Mouse (Mus musculus): ENCODE results near the gene Cdkn2a. TPM values are rescaled to one million over a fixed set of nuclear protein-coding genes. Genes with fewer than 3 reads are reported as not detected.

The Cdkn2a gene
- polyA plus RNA-seq, 1 experiment: not detected

GRCm38 (mm10) chr4:89302129-89302528 lies 7.7 kb upstream of the Cdkn2a start:
- Histone ChIP-seq H3K4me1 (ENCODE audit: control insufficient read depth, insufficient read depth, low read length) (no peaks in the 10 kb centered on the region), H3K27ac (ENCODE audit: insufficient read depth, low read depth, low read length) (no peak overlapping the region), H3K4me3 (ENCODE audit: insufficient read depth, low read depth, low read length) (no peak overlapping the region)
- TF ChIP-seq POLR2A (IDR thresholded peaks at IDR 0.05; ENCODE audit: insufficient read depth, low read depth, low read length) (no peak), CTCF (IDR thresholded peaks at IDR 0.05; ENCODE audit: insufficient read depth, low read depth, low read length) (no peak)
- 49% methylated on average over 1 of the region's 1 CpGs for WGBS

GRCm38 (mm10) chr4:89299721-89300120 lies 5.3 kb upstream of the Cdkn2a start:
- no peak overlapping the region for H3K27ac ChIP-seq (ENCODE audit: insufficient read depth, low read depth, low read length)
- 48% methylated on average over 2 of the region's 2 CpGs for WGBS
- no peak overlapping the region for H3K4me3 ChIP-seq (ENCODE audit: insufficient read depth, low read depth, low read length)
- TF ChIP-seq CTCF (IDR thresholded peaks at IDR 0.05; ENCODE audit: insufficient read depth, low read depth, low read length) (no peak), POLR2A (IDR thresholded peaks at IDR 0.05; ENCODE audit: insufficient read depth, low read depth, low read length) (no peak)
- H3K4me1 ChIP-seq (ENCODE audit: control insufficient read depth, insufficient read depth, low read length): peaks cover 5% of the 10 kb centered on the region; the same call in 1 of the 2 replicates

GRCm38 (mm10) chr4:89295441-89296220 lies 1.2 kb upstream of the Cdkn2a start:
- 21% methylated on average over 31 of the region's 31 CpGs for WGBS
- TF ChIP-seq POLR2A (IDR thresholded peaks at IDR 0.05; ENCODE audit: insufficient read depth, low read depth, low read length): no peak
- no peak for TF ChIP-seq CTCF (IDR thresholded peaks at IDR 0.05; ENCODE audit: insufficient read depth, low read depth, low read length)
- peak overlapping the region; percentile 55 for H3K4me3 ChIP-seq (ENCODE audit: insufficient read depth, low read depth, low read length)
- H3K4me1 ChIP-seq (ENCODE audit: control insufficient read depth, insufficient read depth, low read length): peaks cover 11% of the 10 kb centered on the region; the same call in 1 of the 2 replicates
- no peak overlapping the region for H3K27ac ChIP-seq (ENCODE audit: insufficient read depth, low read depth, low read length)

GRCm38 (mm10) chr4:89294091-89294485 lies 365 bp downstream of the Cdkn2a start:
- Histone ChIP-seq H3K27ac (ENCODE audit: insufficient read depth, low read depth, low read length) (no peak overlapping the region), H3K4me1 (ENCODE audit: control insufficient read depth, insufficient read depth, low read length) (peaks cover 11% of the 10 kb centered on the region; the same call in 1 of the 2 replicates), H3K4me3 (ENCODE audit: insufficient read depth, low read depth, low read length) (peak overlapping the region; percentile 55)
- 10% methylated on average over 26 of the region's 26 CpGs for WGBS
- TF ChIP-seq CTCF (IDR thresholded peaks at IDR 0.05; ENCODE audit: insufficient read depth, low read depth, low read length): no peak
- TF ChIP-seq POLR2A (IDR thresholded peaks at IDR 0.05; ENCODE audit: insufficient read depth, low read depth, low read length): no peak

GRCm38 (mm10) chr4:89293516-89293915 lies 937 bp downstream of the Cdkn2a start:
- no peak overlapping the region for H3K27ac ChIP-seq (ENCODE audit: insufficient read depth, low read depth, low read length)
- no peak overlapping the region for H3K4me3 ChIP-seq (ENCODE audit: insufficient read depth, low read depth, low read length)
- H3K4me1 ChIP-seq (ENCODE audit: control insufficient read depth, insufficient read depth, low read length): peaks cover 11% of the 10 kb centered on the region; the same call in 1 of the 2 replicates
- TF ChIP-seq CTCF (IDR thresholded peaks at IDR 0.05; ENCODE audit: insufficient read depth, low read depth, low read length) (no peak), POLR2A (IDR thresholded peaks at IDR 0.05; ENCODE audit: insufficient read depth, low read depth, low read length) (no peak)
- WGBS: 68% methylated on average over 7 of the region's 7 CpGs

- TF ChIP-seq CTCF (IDR thresholded peaks at IDR 0.05; ENCODE audit: insufficient read depth, low read depth, low read length) (no peak), POLR2A (IDR thresholded peaks at IDR 0.05; ENCODE audit: insufficient read depth, low read depth, low read length) (no peak)
- H3K27ac ChIP-seq (ENCODE audit: insufficient read depth, low read depth, low read length): no peak overlapping the region
- peaks cover under 1% of the 10 kb centered on the region; the same call in 1 of the 2 replicates for H3K4me1 ChIP-seq (ENCODE audit: control insufficient read depth, insufficient read depth, low read length)
- H3K4me3 ChIP-seq (ENCODE audit: insufficient read depth, low read depth, low read length): no peak overlapping the region
- 4% methylated on average over 4 of the region's 4 CpGs for WGBS
These were observed 5.4 kb downstream of the Cdkn2a start for GRCm38 (mm10) chr4:89289028-89289427.

GRCm38 (mm10) chr4:89286566-89286965 lies 7.9 kb downstream of the Cdkn2a start:
- TF ChIP-seq POLR2A (IDR thresholded peaks at IDR 0.05; ENCODE audit: insufficient read depth, low read depth, low read length) (no peak), CTCF (IDR thresholded peaks at IDR 0.05; ENCODE audit: insufficient read depth, low read depth, low read length) (no peak)
- H3K4me3 ChIP-seq (ENCODE audit: insufficient read depth, low read depth, low read length): no peak overlapping the region
- 14% methylated on average over 1 of the region's 1 CpGs for WGBS
- no peak overlapping the region for H3K27ac ChIP-seq (ENCODE audit: insufficient read depth, low read depth, low read length)
- peaks cover 6% of the 10 kb centered on the region; the same call in 1 of the 2 replicates for H3K4me1 ChIP-seq (ENCODE audit: control insufficient read depth, insufficient read depth, low read length)

- Histone ChIP-seq H3K4me3 (ENCODE audit: insufficient read depth, low read depth, low read length) (no peak overlapping the region), H3K27ac (ENCODE audit: insufficient read depth, low read depth, low read length) (no peak overlapping the region), H3K4me1 (ENCODE audit: control insufficient read depth, insufficient read depth, low read length) (peaks cover 6% of the 10 kb centered on the region; the same call in 1 of the 2 replicates)
- 33% methylated on average over 7 of the region's 7 CpGs for WGBS
- TF ChIP-seq POLR2A (IDR thresholded peaks at IDR 0.05; ENCODE audit: insufficient read depth, low read depth, low read length) (no peak), CTCF (IDR thresholded peaks at IDR 0.05; ENCODE audit: insufficient read depth, low read depth, low read length) (no peak)
These were observed 8.8 kb downstream of the Cdkn2a start for GRCm38 (mm10) chr4:89285688-89286087.

GRCm38 (mm10) chr4:89282661-89283060 lies 11.8 kb downstream of the Cdkn2a start:
- TF ChIP-seq CTCF (IDR thresholded peaks at IDR 0.05; ENCODE audit: insufficient read depth, low read depth, low read length) (no peak), POLR2A (IDR thresholded peaks at IDR 0.05; ENCODE audit: insufficient read depth, low read depth, low read length) (no peak)
- 4% methylated on average over 12 of the region's 12 CpGs for WGBS
- no peak overlapping the region for H3K27ac ChIP-seq (ENCODE audit: insufficient read depth, low read depth, low read length)
- H3K4me1 ChIP-seq (ENCODE audit: control insufficient read depth, insufficient read depth, low read length): peaks cover 6% of the 10 kb centered on the region; the same call in 1 of the 2 replicates
- no peak overlapping the region for H3K4me3 ChIP-seq (ENCODE audit: insufficient read depth, low read depth, low read length)

All from olfactory bulb, adult 2 months (tissue).